Mouse (Mus musculus) thymus, adult 2 months (tissue): ENCODE results near the gene Umps.

Experiments
- CTCF ChIP-seq: fragments of 200-500 bp; IDR thresholded peaks from 2 replicates; pipeline ENCODE4 v1.5.1; 2012; ENCODE audit warnings: mild to moderate bottlenecking, control low read depth, low read length, moderate library complexity, borderline replicate concordance; ENCODE audit not compliant: control insufficient read depth, poor library complexity, insufficient read depth; ENCODE audit errors: extremely low read depth
- POLR2A ChIP-seq: fragments of 200-500 bp; IDR thresholded peaks from 2 replicates; pipeline ENCODE4 v1.6.1; 2012; ENCODE audit warnings: mild to moderate bottlenecking, low read length, control low read depth, moderate library complexity; ENCODE audit not compliant: control insufficient read depth, poor library complexity, insufficient read depth; ENCODE audit errors: extremely low read depth

DNA sequence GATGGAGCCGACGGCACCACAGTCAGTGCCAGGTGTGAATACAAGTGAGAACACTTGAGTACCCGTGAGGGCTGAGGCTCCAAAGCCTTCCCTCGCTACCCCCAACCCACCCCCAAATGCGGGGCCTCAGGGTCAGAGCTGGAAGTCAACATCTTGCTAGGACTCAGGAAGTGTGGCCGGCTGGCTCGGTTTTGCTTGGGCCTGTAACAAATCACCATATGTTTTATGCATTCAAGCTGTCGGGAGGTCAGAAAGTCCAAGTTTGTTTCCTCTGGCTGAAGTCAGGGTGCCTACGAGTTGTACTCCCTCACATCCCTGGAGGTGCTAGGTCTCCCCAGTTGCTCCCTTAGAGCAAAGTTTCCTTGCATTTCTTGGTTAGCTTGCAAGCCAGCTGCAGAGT, 27.2 kb downstream of the Umps start:
- TF ChIP-seq POLR2A (no peak), CTCF (no peak)
